Mouse (Mus musculus): ENCODE measurements around the gene Acap3. TPM values are rescaled to one million over a fixed set of nuclear protein-coding genes. Genes with fewer than 3 reads are reported as not detected.

The Acap3 gene
- polyA plus RNA-seq, 1 experiment from 2014 or later, result 5.5 TPM

- H3K9me3 ChIP-seq (replicated peaks; ENCODE audit: control insufficient read depth, low read length), result no peaks in the 10 kb centered on the region
- H3K9ac ChIP-seq (ENCODE audit: low read depth, low read length), result no peak overlapping the region
- H3K4me1 ChIP-seq (ENCODE audit: control insufficient read depth, low read depth, low read length), result no peaks in the 10 kb centered on the region
- H3K4me3 ChIP-seq (ENCODE audit: low read depth, low read length), result no peak overlapping the region
- H3K27ac ChIP-seq (ENCODE audit: low read length), result no peak overlapping the region
- ATAC-seq (ENCODE audit: low read depth), result no peak
- no peaks in the 10 kb centered on the region for H3K27me3 ChIP-seq (ENCODE audit: control insufficient read depth, insufficient read depth, low read depth, low read length)
- no peak overlapping the region for H3K4me2 ChIP-seq (ENCODE audit: low read depth, low read length)
- WGBS (ENCODE audit: insufficient replicate concordance), result 86% methylated on average over 13 of the region's 13 CpGs
- peaks cover 30% of the 10 kb centered on the region for H3K36me3 ChIP-seq (ENCODE audit: control insufficient read depth, insufficient read depth)
Observed at GRCm38 (mm10) chr4:155903246-155903645, 11.6 kb downstream of the Acap3 start.

GRCm38 (mm10) chr4:155904318-155905102 lies 12.9 kb downstream of the Acap3 start:
- no peak for ATAC-seq (ENCODE audit: low read depth)
- Histone ChIP-seq H3K4me1 (ENCODE audit: control insufficient read depth, low read depth, low read length) (no peaks in the 10 kb centered on the region), H3K9me3 (replicated peaks; ENCODE audit: control insufficient read depth, low read length) (no peaks in the 10 kb centered on the region), H3K27ac (ENCODE audit: low read length) (no peak overlapping the region), H3K27me3 (ENCODE audit: control insufficient read depth, insufficient read depth, low read depth, low read length) (no peaks in the 10 kb centered on the region), H3K4me2 (ENCODE audit: low read depth, low read length) (no peak overlapping the region), H3K9ac (ENCODE audit: low read depth, low read length) (no peak overlapping the region), H3K36me3 (ENCODE audit: control insufficient read depth, insufficient read depth) (peaks cover 25% of the 10 kb centered on the region), H3K4me3 (ENCODE audit: low read depth, low read length) (no peak overlapping the region)
- 84% methylated on average over 13 of the region's 13 CpGs for WGBS (ENCODE audit: insufficient replicate concordance)

GRCm38 (mm10) chr4:155905634-155906033 lies 14.0 kb downstream of the Acap3 start:
- Histone ChIP-seq H3K9me3 (replicated peaks; ENCODE audit: control insufficient read depth, low read length) (no peaks in the 10 kb centered on the region), H3K27ac (ENCODE audit: low read length) (no peak overlapping the region), H3K36me3 (ENCODE audit: control insufficient read depth, insufficient read depth) (peaks cover 18% of the 10 kb centered on the region), H3K4me2 (ENCODE audit: low read depth, low read length) (no peak overlapping the region), H3K27me3 (ENCODE audit: control insufficient read depth, insufficient read depth, low read depth, low read length) (no peaks in the 10 kb centered on the region), H3K9ac (ENCODE audit: low read depth, low read length) (no peak overlapping the region), H3K4me3 (ENCODE audit: low read depth, low read length) (no peak overlapping the region), H3K4me1 (ENCODE audit: control insufficient read depth, low read depth, low read length) (no peaks in the 10 kb centered on the region)
- no peak for ATAC-seq (ENCODE audit: low read depth)
- 80% methylated on average over 13 of the region's 13 CpGs for WGBS (ENCODE audit: insufficient replicate concordance)

GRCm38 (mm10) chr4:155906125-155906524 lies 14.5 kb downstream of the Acap3 start:
- H3K4me1 ChIP-seq (ENCODE audit: control insufficient read depth, low read depth, low read length), result no peaks in the 10 kb centered on the region
- WGBS (ENCODE audit: insufficient replicate concordance), result 77% methylated on average over 9 of the region's 9 CpGs
- no peaks in the 10 kb centered on the region for H3K9me3 ChIP-seq (replicated peaks; ENCODE audit: control insufficient read depth, low read length)
- no peak overlapping the region for H3K27ac ChIP-seq (ENCODE audit: low read length)
- H3K9ac ChIP-seq (ENCODE audit: low read depth, low read length), result no peak overlapping the region
- H3K4me3 ChIP-seq (ENCODE audit: low read depth, low read length), result no peak overlapping the region
- H3K4me2 ChIP-seq (ENCODE audit: low read depth, low read length), result no peak overlapping the region
- ATAC-seq (ENCODE audit: low read depth), result no peak
- H3K27me3 ChIP-seq (ENCODE audit: control insufficient read depth, insufficient read depth, low read depth, low read length), result no peaks in the 10 kb centered on the region
- H3K36me3 ChIP-seq (ENCODE audit: control insufficient read depth, insufficient read depth), result peaks cover 14% of the 10 kb centered on the region

GRCm38 (mm10) chr4:155907003-155907402 lies 15.4 kb downstream of the Acap3 start:
- WGBS (ENCODE audit: insufficient replicate concordance), result 75% methylated on average over 11 of the region's 11 CpGs
- H3K27me3 ChIP-seq (ENCODE audit: control insufficient read depth, insufficient read depth, low read depth, low read length), result no peaks in the 10 kb centered on the region
- no peak overlapping the region for H3K9ac ChIP-seq (ENCODE audit: low read depth, low read length)
- no peak overlapping the region for H3K4me3 ChIP-seq (ENCODE audit: low read depth, low read length)
- no peak overlapping the region for H3K27ac ChIP-seq (ENCODE audit: low read length)
- no peaks in the 10 kb centered on the region for H3K9me3 ChIP-seq (replicated peaks; ENCODE audit: control insufficient read depth, low read length)
- H3K36me3 ChIP-seq (ENCODE audit: control insufficient read depth, insufficient read depth), result peaks cover 14% of the 10 kb centered on the region
- ATAC-seq (ENCODE audit: low read depth), result no peak
- H3K4me2 ChIP-seq (ENCODE audit: low read depth, low read length), result no peak overlapping the region
- no peaks in the 10 kb centered on the region for H3K4me1 ChIP-seq (ENCODE audit: control insufficient read depth, low read depth, low read length)

GRCm38 (mm10) chr4:155908281-155908680 lies 16.7 kb downstream of the Acap3 start:
- Histone ChIP-seq H3K4me2 (ENCODE audit: low read depth, low read length) (no peak overlapping the region), H3K4me1 (ENCODE audit: control insufficient read depth, low read depth, low read length) (no peaks in the 10 kb centered on the region), H3K27me3 (ENCODE audit: control insufficient read depth, insufficient read depth, low read depth, low read length) (no peaks in the 10 kb centered on the region), H3K4me3 (ENCODE audit: low read depth, low read length) (no peak overlapping the region), H3K36me3 (ENCODE audit: control insufficient read depth, insufficient read depth) (peaks cover 9% of the 10 kb centered on the region), H3K27ac (ENCODE audit: low read length) (no peak overlapping the region), H3K9me3 (replicated peaks; ENCODE audit: control insufficient read depth, low read length) (no peaks in the 10 kb centered on the region), H3K9ac (ENCODE audit: low read depth, low read length) (no peak overlapping the region)
- no peak for ATAC-seq (ENCODE audit: low read depth)
- 65% methylated on average over 7 of the region's 7 CpGs for WGBS (ENCODE audit: insufficient replicate concordance)

GRCm38 (mm10) chr4:155908751-155909150 lies 17.1 kb downstream of the Acap3 start:
- ATAC-seq (ENCODE audit: low read depth), result no peak
- H3K9ac ChIP-seq (ENCODE audit: low read depth, low read length), result no peak overlapping the region
- no peak overlapping the region for H3K27ac ChIP-seq (ENCODE audit: low read length)
- peaks cover 4% of the 10 kb centered on the region; the same call in 1 of the 2 replicates for H3K36me3 ChIP-seq (ENCODE audit: control insufficient read depth, insufficient read depth)
- no peak overlapping the region for H3K4me2 ChIP-seq (ENCODE audit: low read depth, low read length)
- H3K9me3 ChIP-seq (replicated peaks; ENCODE audit: control insufficient read depth, low read length), result no peaks in the 10 kb centered on the region
- H3K4me3 ChIP-seq (ENCODE audit: low read depth, low read length), result no peak overlapping the region
- WGBS (ENCODE audit: insufficient replicate concordance), result 73% methylated on average over 4 of the region's 4 CpGs
- H3K27me3 ChIP-seq (ENCODE audit: control insufficient read depth, insufficient read depth, low read depth, low read length), result no peaks in the 10 kb centered on the region
- no peaks in the 10 kb centered on the region for H3K4me1 ChIP-seq (ENCODE audit: control insufficient read depth, low read depth, low read length)

- Histone ChIP-seq H3K27me3 (ENCODE audit: control insufficient read depth, insufficient read depth, low read depth, low read length) (peaks cover 4% of the 10 kb centered on the region; the same call in 1 of the 2 replicates), H3K9ac (ENCODE audit: low read depth, low read length) (no peak overlapping the region), H3K4me1 (ENCODE audit: control insufficient read depth, low read depth, low read length) (no peaks in the 10 kb centered on the region), H3K27ac (ENCODE audit: low read length) (no peak overlapping the region), H3K4me2 (ENCODE audit: low read depth, low read length) (no peak overlapping the region), H3K4me3 (ENCODE audit: low read depth, low read length) (no peak overlapping the region), H3K9me3 (replicated peaks; ENCODE audit: control insufficient read depth, low read length) (no peaks in the 10 kb centered on the region), H3K36me3 (ENCODE audit: control insufficient read depth, insufficient read depth) (no peaks in the 10 kb centered on the region)
- 47% methylated on average over 1 of the region's 1 CpGs for WGBS (ENCODE audit: insufficient replicate concordance)
- ATAC-seq (ENCODE audit: low read depth), result no peak
Observed at GRCm38 (mm10) chr4:155932031-155932430, 40.4 kb downstream of the Acap3 start.

- H3K4me3 ChIP-seq (ENCODE audit: low read depth, low read length), result peak overlapping the region; percentile 88
- ATAC-seq (ENCODE audit: low read depth), result peak; percentile 2
- peak overlapping the region; percentile 88 for H3K9ac ChIP-seq (ENCODE audit: low read depth, low read length)
- peaks cover 28% of the 10 kb centered on the region for H3K4me1 ChIP-seq (ENCODE audit: control insufficient read depth, low read depth, low read length)
- H3K27ac ChIP-seq (ENCODE audit: low read length), result peak overlapping the region; percentile 70
- H3K27me3 ChIP-seq (ENCODE audit: control insufficient read depth, insufficient read depth, low read depth, low read length), result peaks cover 4% of the 10 kb centered on the region; the same call in 1 of the 2 replicates
- no peaks in the 10 kb centered on the region for H3K9me3 ChIP-seq (replicated peaks; ENCODE audit: control insufficient read depth, low read length)
- H3K4me2 ChIP-seq (ENCODE audit: low read depth, low read length), result peak overlapping the region; percentile 90
- no peaks in the 10 kb centered on the region; the same call in 1 of the 2 replicates for H3K36me3 ChIP-seq (ENCODE audit: control insufficient read depth, insufficient read depth)
- WGBS (ENCODE audit: insufficient replicate concordance), result 4% methylated on average over 17 of the region's 17 CpGs
Observed at GRCm38 (mm10) chr4:155943049-155943452, 51.4 kb downstream of the Acap3 start.

All from liver, embryonic 16.5 days (tissue).